Mouse (Mus musculus): ENCODE data around the gene Kbtbd12.

Kbtbd12 gene

DNA sequence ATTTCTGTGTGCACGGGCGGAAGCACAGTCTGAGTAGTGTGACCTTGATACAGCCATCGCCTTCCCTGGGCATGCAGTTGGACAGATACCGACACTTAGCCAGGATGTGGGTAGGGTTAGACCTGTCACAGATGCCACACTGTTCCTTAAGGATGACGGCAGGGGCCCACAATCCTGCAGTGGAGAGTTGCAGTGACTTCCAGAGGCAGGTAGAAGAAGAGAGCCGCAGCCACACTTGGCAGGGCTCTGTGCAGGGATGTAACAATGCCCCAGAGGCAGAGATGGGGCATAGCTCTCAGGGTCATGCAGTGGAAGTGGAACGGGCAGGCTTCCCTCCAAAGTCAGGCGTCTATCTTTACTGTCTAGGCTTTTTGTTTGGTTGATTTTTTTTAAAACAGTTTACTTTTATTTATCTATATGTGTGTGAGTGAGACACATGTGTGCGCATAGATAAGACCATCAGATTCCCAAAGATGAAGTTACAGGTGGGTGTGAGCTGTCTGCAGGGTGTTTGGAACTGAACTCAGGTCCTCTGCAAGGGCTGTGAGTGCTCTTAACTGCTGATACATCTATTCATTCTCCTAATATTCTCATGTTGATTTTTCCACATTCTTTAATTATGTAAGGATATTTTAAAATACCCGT, 89.2 kb downstream of the Kbtbd12 start:
- DNase-seq (ENCODE audit: low spot score) = no peak

DNA sequence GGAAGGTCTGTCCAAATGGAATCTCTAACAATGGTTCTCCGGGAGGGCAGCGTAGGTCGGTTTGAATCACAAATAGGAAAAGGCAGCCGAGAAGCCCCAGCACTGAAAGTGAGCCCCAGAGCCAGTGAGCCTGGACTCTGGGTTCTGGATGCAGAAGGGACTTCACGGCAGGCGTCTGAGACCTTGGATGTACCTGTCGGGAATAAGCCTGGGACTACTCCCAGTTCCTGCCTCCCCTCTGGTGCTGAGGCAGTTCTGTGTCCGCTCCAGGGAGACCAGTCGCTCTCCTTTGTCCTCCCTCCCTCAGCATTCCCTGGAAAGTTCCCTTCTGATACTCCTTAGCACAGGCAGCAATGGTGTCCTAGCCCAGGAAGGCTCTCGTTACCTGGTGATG, 92.4 kb downstream of the Kbtbd12 start:
- DNase-seq (ENCODE audit: low spot score) = no peak

DNA sequence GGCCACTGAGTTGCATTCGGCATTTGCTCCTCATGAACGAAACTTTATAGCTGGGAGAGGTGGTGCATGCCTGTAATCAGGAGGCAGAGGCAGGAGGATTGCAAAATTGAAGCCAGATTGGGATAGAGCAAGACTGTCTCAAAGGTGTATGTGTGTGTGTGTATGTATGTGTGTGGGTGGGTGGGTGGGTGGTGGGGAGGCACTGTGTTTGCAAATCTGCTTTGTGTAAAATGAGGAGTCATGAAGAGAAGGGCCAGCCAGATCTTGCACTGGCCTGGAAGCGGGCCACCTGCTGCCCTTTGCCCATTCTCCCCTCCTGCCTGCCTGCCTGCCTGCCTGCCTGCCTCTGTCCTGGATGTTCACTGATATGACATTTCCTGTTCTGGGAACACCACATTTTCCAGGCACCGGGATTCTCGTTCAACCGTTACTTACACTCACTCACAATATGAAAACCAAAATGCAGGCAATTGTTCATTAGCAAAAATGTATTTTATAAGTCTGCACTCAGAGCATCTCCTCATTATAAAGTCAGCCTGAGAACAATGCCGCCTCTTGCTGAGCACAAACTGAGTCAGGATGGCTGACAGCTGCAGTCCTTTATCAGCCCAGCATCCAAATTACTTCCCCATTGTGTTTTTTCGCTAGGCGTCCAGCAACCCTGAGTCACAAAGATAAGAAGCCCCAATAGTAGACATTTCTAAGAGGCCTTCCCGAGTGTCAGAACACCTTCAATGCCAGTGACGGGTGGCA, 92.9 kb downstream of the Kbtbd12 start:
- DNase-seq (ENCODE audit: low spot score) = no peak

DNA sequence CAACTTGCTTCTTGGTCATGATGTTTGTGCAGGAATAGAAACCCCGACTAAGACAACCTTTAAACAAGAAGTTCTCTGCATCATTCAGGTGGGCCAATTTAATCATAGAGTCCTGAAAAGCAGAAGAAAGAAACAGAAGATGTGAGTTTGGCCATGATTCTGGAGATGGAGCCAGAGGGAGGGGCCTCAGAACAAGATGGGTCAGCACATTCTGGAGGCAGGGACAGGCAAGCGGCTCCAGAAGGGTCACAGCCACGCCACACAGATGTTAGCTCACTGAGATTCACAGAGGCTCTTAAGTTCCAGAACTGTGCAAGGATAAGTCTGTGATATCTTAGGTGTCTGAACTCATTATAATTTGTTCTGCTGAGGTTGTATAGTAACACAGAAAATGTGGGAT, 93.5 kb downstream of the Kbtbd12 start:
- DNase-seq (ENCODE audit: low spot score) = no peak

DNA sequence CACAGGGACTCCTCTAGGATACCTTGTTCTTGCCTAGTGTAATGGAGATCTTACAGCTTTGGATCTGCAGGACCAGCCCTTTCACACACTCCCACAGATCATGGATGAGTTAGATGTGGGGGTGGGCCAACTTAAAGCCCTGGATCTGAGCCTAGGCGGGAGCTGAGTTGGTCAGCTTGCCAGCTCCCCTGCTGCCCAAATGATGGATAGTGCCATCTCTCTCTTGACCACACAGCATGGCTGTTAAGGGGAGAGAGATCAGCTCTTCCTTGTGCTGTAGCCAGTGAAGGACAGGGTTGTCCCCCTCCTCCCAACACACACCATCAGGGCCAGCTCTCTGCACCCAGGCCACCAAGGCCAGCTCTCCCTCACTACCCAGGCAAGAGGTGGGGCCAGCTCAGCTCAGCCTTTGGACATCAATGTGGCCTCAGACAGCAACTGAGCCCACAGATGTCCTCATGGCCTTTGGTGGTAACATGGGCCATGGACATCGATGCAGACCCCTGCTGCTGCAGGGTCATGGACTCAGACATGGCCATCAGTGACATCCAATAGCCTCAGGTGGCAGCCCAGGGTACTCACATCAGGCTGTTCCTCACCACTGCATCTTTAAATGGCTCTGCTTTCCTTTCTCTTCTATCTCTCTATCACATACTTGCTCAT, 97.5 kb downstream of the Kbtbd12 start:
- no peak for DNase-seq (ENCODE audit: low spot score)

DNA sequence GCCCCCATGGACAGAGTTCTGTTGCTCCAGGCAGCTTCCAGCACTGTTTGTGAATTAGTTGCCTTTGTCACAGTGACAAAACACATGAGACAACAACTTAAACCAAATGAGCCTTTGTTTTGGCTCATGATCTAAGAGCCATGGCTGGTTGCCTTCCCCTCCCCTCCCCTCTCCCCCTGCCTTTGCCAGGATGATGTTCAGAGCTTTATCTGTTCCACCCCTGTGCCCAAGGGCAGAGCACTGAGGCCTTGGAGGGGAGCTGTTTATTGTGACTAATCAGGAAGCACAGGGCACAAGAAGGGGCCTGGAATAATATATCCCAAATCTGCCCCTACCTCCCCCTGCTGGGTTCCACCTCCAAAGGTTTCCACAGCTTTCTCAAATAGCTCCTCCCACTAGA, 107.4 kb downstream of the Kbtbd12 start:
- no peak for DNase-seq (ENCODE audit: low spot score)

DNA sequence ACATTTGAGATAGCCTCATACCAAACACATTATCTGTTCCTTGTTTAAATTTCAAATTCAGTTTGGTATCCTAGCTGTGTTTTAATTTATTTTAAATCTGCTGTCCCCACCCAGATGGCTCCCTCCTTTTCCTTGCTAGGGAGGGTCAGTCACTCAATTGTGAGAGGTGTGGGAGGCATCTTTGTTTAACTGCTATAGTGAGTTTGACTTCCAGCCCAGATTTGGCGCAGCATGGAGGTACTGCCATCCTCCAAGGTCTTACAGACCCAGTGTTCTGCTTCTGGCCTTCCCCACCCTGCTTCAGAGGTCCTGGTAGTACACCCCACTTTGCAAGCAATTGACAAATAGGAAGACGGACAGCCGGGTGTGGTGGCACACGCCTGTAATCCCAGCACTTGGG, 113.7 kb downstream of the Kbtbd12 start:
- no peak for DNase-seq (ENCODE audit: low spot score)

DNA sequence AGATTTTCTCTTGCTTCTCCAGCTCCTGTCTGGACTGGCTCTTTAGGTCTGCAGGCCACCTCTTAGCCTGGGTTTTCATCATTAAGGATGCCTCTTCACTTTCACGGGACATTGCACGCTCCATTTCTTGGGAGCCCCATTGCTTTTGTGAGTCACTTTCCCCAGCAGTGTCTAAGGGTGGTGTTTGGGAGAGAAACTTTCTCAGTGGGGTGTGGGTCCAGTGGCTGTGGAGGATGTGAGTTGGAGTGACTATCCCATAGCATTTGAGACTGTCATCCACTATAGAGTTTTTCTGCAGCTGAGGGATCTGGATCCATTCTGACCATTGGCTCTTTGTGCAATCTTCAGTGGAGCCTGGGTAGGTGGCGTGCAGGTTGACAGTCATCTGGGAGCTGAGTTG, 114.3 kb downstream of the Kbtbd12 start:
- DNase-seq (ENCODE audit: low spot score) = no peak

DNA sequence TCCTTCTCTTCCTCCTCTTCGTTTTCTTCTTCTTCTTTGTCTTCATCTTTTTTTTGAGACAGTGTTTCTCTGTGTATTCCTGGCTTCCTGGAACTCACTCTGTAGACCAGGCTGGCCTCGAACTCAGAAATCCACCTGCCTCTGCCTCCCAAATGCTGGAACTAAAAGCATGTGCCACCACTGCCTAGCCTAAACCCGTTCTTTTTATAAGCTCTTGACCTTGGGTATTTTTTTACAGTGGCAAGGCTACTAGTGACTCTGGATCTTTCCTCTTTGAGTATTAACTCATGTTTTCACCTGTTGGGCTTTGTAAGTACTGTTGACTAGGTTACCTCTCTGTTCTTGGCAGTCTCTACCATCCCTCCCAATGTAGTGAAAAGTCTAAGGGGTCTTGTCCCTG, 114.7 kb downstream of the Kbtbd12 start:
- no peak for DNase-seq (ENCODE audit: low spot score)

DNA sequence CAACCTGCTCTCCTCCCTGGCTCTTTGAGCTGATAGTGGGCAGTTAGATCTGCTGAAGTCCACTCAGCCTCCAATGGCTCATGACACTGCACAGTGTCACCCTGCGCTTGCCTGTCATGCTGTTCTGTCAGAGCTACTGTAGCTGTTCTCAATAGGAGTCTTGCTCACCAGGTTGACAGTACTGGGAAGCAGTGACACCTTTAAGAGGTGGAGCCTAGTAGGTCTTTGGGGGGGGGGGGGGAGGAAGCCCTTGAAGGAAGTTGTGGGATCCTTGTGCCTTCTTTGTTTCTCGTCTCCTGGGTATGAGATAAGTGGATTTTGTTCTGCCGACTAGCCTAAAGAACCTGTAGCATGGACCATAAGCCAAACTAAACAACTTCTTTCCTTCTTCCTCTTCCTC, 115.1 kb downstream of the Kbtbd12 start:
- DNase-seq (ENCODE audit: low spot score) = no peak

DNA sequence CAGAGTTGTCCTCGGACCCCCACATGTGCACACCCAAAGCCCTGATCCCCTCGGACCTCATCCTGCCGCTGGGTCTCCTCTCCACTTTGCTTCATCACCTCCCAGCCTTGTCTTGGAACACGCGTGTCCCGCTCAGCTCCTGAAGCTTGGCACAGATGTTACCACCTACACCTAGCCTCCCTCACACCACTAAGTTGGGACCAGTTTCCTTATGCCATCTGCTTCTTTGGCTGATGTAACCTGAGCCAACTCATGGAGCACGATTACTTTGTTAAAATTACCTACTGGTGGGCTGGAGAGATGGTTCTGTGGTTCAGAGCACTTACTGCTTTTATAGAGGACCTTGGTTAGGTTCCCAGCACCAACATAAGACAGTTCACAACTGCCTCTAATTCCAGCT, 115.9 kb downstream of the Kbtbd12 start:
- no peak for DNase-seq (ENCODE audit: low spot score)

DNA sequence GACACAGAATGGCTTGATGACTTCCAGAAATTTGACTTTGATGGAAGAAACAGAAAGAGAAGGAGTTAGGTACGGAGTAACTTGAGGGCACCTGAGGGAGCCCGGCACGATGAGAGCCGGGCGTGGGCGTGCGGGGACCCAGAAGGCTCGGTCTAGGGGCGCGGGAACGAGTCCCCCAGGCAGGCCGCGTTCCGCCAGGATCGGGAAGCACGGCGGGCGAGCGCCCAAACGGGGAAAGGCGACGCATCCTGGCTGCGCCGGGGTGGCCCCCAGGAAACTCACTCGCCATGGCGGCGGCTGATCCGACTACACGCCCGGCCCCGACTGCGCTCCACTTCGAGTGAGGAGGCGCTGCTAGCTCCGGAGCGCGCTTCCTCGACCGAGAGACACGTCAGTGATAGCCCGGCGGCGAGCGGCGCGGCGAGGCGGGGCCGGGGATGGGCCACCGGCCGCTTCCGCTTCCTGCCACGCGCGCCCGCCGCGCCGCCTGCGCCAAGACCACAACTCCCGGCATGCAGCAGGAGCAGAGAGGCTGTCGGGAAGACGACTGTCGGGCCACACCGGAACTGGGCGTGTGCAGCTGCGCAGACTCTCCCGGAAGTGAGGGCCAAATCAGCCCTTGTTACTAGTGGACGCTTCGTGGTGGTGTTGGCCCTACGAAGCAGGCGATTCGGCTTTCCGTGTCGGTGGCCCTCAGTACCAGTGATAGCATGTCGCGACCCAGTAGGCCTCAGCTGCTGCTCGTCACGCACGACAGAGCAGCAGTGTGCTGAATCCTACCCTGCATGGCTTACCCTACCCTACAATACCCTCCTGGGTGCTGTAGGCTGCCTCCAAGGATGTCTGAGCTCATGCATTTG, 119.1 kb downstream of the Kbtbd12 start, which contains the start of gene Sec61a1:
Sec61a1 (minus strand) TSS at position 502 of the 860 bp plus-strand sequence.
- peak; percentile 98 for DNase-seq (ENCODE audit: low spot score)

DNA sequence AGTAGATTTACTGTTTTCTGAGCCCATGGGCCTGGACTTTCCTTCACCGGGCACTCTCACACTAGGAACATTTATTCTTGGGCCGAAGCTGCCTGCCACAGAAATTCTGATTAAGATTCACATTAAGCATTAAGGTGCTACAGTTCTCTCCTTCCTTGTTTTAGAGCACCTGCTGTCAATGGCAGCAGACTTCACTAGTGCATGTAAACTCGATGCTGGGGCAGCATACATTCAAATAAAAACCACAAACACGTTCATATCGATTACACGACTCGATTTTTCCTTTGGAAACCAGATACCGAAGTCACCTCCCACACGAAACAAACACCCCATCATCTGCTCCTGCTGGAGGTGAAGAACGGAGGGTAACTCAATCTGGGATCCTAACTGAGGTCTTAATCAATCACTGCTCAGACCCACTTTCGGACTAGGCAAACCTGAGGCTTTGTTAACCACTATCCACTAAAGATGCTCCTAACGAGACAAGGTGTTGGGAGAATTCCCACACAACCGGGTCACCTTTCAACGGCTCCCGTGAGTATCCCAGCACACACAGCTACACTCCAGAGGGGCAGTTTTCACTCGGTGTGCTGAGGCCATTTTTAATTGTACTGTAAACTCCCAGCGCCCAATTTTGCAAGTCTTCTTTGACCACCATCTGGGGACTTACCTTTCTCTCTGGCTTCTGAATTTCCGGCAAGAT, 119.9 kb downstream of the Kbtbd12 start:
- no peak for DNase-seq (ENCODE audit: low spot score)

DNA sequence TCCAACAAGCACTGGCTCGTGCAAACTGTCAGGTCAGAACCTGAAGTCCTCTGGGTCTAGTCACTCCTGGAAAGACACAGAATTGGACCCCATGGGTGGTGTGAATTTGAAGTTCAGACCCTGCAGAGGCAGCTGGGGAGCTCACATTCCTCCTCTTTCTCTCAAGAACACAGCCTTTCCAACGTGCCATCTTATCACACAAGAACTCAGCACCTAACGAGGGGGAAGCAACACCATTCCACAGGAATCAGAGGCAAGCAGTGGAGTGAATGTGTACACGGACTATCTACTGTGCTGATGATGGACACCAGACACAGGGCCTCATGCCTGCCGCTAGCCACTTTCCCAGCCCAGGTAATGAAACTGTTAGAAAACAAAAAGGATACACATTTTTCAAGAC, 121.1 kb downstream of the Kbtbd12 start:
- DNase-seq (ENCODE audit: low spot score) = no peak

DNA sequence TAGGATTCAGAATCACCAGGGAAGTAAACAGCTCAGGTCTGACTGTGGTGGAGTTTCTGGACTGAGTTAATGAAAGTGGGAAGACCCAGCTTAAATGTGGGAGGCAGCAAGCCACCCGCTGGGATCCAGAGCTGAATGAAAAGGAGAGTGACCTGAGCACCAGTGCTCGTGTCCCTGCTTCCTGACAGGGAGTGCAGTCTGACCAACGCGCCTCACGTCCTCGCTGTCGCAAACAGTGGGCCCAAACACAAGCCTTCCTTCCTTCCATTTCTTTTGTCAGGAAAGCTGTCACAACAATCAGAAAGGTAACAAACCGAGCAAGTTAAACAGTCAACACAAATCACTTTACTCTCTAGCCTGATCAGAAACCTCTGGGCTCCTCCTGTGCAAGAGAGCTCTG, 121.8 kb downstream of the Kbtbd12 start:
- no peak for DNase-seq (ENCODE audit: low spot score)

DNA sequence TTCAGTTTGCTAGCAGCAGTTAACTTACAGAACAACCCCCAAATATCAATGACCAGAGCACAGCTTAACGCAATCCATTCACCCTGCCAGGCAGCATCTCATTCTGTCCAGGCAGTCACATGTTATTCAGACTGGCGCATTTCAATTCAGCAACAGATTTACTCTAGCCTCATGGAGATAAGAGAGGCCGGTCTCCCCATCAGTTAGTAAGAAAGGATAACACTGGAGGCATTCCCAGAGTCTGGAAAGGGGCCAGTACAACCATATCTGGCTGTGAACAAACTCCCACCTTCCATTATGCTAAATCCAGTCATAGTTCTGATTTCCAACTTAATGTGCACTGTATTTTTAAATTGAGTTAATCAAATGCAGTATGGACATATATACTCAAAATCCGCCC, 123.2 kb downstream of the Kbtbd12 start:
- no peak for DNase-seq (ENCODE audit: low spot score)

DNA sequence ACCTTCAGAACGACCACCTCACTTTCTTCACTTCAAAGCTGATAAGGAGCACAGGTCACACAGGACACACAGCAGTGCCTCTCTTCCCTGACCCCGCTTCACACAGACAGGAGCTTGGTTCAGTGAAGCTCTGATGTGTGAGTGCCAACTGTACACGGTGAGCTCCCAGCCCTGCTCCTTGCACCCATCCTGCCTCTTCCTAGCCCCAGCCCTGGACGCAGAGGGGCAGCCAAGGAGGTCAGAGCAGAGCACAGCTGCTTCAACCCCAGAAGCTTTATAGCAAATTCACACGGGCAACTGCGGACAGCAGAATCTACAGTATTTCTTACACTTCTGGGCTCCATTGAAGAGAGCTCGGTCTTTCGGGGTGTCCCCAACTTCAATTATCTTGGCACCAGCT, 123.8 kb downstream of the Kbtbd12 start:
- DNase-seq (ENCODE audit: low spot score) = no peak

DNA sequence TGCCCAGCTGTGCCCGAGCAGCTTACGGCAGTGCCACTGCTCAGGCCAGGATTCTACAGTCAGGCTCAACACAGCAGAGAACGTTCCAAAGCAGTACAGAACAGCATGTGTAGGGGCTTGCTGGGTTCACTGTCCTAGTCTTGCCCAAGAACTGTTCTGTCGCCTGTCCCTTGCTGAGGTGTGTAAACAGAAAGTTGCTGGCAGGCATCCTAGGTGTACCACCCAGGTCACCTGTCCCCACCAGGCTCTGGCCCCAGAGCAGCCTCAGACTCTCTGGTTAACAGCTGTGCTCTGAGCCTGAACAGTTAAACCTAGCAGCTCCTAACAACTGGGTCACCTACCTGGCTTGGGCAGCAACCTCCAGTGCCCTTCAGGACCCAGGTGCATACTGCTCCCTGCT, 134.7 kb downstream of the Kbtbd12 start:
- no peak for DNase-seq (ENCODE audit: low spot score)

DNA sequence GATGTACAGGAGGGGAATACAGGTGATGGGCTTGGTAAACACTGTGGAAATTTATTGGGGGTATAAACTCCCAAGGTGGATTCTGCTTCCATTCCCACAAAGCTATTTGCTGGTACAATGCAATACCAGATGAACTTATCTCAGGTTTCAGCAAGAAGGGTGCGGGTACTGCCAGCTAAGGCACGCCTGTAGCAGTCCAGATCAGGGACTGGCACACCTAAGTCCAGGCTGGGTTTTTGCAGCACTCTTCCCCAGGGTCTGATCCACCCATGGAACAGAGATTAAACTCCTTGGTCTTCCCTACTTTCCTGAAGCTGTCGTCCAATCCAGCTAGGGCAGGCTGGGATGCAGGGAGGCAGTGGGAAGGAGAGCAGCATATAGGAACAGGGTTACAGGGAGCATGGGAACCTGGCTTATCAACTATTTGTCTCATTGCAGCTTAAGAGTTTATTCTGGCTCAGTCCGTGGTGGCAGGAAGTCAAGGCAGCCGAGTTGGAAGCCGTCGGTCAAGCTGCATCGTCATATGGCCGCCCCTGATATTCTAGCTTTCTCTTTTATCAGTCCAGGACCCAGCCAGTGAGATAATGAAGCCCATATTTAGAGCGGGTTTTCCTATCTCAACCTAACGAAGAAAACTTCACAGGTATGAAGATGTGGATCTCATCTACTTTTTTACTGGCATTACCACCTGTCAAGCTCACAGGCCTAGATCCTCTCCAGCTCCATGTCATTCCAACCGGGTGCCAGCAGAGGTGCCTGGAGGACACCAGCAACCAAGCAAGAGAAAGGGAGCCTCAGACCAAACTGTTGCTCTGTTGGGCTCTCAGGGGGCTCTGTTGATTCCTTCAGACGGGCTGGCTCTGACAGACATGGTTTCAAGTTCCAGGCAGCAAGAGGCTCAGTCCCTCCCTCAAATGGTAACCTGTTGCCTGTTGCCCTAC, 135.4 kb downstream of the Kbtbd12 start:
- DNase-seq (ENCODE audit: low spot score) = no peak

DNA sequence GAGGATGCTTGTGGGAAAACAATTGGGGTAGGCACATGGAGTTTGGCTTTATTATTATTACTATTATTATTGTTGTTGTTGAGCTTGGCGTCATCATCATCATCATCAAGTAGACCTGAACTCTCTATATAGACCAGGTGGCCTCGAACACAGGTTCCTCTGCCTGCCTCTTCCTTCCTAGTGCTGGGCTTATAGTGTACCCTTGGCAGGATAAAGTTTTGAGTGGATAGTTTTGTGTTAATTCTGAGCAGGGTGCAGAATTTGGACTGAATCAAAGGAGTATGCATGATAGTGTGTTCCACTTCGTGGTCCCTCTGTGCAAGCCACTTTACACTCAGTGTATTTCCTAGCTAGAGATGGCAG, 137.4 kb downstream of the Kbtbd12 start:
- DNase-seq (ENCODE audit: low spot score) = no peak
